Mouse (Mus musculus) midbrain, embryonic 10.5 days (tissue): ENCODE measurements around the gene Lgr6. TPM values are rescaled to one million over a fixed set of nuclear protein-coding genes. Genes with fewer than 3 reads are reported as not detected.
A peak's percentile ranks its signal among the peaks of the same experiment; 100 is the strongest.

Experiments used
- DNase-seq: peaks from one replicate; pipeline ENCODE4 v3.0.0-alpha.2; 2017; ENCODE audit warnings: low spot score
- H3K27ac ChIP-seq: fragments of 300-500 bp; sonication (generic); replicated peaks from 2 replicates; pipeline ENCODE4 v1.5.1; 2016; ENCODE audit warnings: mild to moderate bottlenecking
- H3K27me3 ChIP-seq: fragments of 300-500 bp; sonication (generic); 2 replicates; pipeline ENCODE4 v1.6.1; 2016; ENCODE audit warnings: low read depth, mild to moderate bottlenecking; ENCODE audit not compliant: poor library complexity, severe bottlenecking
- H3K36me3 ChIP-seq: fragments of 300-500 bp; sonication (generic); 2 replicates; pipeline ENCODE4 v1.6.1; 2016; ENCODE audit warnings: mild to moderate bottlenecking, moderate library complexity
- H3K4me1 ChIP-seq: fragments of 300-500 bp; sonication (generic); 2 replicates; pipeline ENCODE4 v1.6.1; 2016
- H3K4me3 ChIP-seq: fragments of 300-500 bp; sonication (generic); 2 replicates; pipeline ENCODE4 v1.5.1; 2016; ENCODE audit warnings: mild to moderate bottlenecking, moderate library complexity
- H3K9me3 ChIP-seq: fragments of 300-500 bp; sonication (generic); replicated peaks from 2 replicates; pipeline ENCODE4 v1.6.1; 2016; ENCODE audit warnings: mild to moderate bottlenecking
- WGBS: fragments of 180-500 bp; shearing (Covaris S2); methylation state at CpG from one replicate; pipeline ENCODE4 v1.1.7; 2016; 5-methylcytosine and 5-hydroxymethylcytosine counted together
- polyA plus RNA-seq: library from polyadenylated mRNA; unstranded; fragments of >200 nt; fragmentation: Nextera tagmentation; extraction: Ambion mirVana; gene quantifications from 2 replicates; pipeline ENCODE4 v1.2.1, GENCODE M21; 2016

The Lgr6 gene
- polyA plus RNA-seq, 1 experiment from 2014 or later = 0.06 TPM

DNA sequence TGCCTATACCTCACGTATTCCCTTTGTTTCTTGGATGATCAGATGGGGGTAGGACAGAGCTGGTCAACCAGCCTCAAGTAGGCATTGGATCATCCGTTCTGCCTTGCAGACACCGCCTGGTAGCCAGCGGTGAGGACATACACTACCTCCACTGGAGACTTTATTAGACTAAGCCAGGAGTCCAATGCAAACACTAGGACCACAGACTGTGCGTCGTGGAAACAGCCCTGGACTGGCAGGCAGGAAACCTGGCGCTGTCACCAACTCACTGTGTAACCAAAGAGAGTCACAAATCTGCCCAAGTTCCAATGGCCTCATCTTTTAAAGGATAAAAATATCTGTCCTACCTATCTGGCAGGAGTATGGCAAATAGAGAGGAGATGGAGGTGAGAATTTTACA, 108.6 kb downstream of the Lgr6 start:
- Histone ChIP-seq H3K4me1 (peaks cover 7% of the 10 kb centered on the region; the same call in 1 of the 2 replicates), H3K27ac (no peak overlapping the region), H3K27me3 (peaks cover 20% of the 10 kb centered on the region), H3K9me3 (no peaks in the 10 kb centered on the region), H3K36me3 (no peaks in the 10 kb centered on the region), H3K4me3 (no peak overlapping the region)
- 86% methylated on average over 7 of the region's 7 CpGs for WGBS
- DNase-seq = no peak

DNA sequence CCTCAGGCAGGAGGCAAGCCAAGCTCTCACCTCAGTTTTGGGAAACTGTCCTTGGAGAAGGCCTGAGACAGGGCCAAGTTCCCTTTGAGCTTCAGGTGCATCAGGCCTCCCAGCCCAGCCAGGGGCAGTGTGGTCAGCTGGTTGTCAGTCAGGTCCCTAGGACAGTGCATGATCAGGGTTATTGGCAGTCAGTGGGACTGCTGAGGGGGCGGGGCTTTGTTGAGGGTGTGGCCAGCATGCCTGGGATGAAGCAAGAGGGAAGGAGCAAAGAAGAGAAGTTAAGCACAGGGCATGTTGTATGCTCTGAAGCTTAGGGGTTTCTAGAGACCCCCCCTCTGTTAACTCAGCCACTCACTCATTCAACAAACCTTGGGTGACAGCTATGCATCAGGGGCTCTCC, 109.1 kb downstream of the Lgr6 start:
- no peak for DNase-seq
- Histone ChIP-seq H3K27ac (no peak overlapping the region), H3K27me3 (peaks cover 25% of the 10 kb centered on the region), H3K4me3 (no peak overlapping the region), H3K4me1 (peaks cover 7% of the 10 kb centered on the region; the same call in 1 of the 2 replicates), H3K36me3 (no peaks in the 10 kb centered on the region), H3K9me3 (no peaks in the 10 kb centered on the region)
- 31% methylated on average over 1 of the region's 1 CpGs for WGBS

GRCm38 (mm10) chr1:134995437-134995836, 109.6 kb downstream of the Lgr6 start:
- no peaks in the 10 kb centered on the region for H3K36me3 ChIP-seq
- no peak overlapping the region for H3K4me3 ChIP-seq
- WGBS = 73% methylated on average over 4 of the region's 4 CpGs
- peaks cover 30% of the 10 kb centered on the region for H3K27me3 ChIP-seq
- H3K27ac ChIP-seq = 0 out of 2 replicates have a peak overlapping the region, but pooled peaks have one; percentile 28
- H3K4me1 ChIP-seq = peaks cover 7% of the 10 kb centered on the region; the same call in 1 of the 2 replicates
- DNase-seq = no peak
- H3K9me3 ChIP-seq = no peaks in the 10 kb centered on the region

DNA sequence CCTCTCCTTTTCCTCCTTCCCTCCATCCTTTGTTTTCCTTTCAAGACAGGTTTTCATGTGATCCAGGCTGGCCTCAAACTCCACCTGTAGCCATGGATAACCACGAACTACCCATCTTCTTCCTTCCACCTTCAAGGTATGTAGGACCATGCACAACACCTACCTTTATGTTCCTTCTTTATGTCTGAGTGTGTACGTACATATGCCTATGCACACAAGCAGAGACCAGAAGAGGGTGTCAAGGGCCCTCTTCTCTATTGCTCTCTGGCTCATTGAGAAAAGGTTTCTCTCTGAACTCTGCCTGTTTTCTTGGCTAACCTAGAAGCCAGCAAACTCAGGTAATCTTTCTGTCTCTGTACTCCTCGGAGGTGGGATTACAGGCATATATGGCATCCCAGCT, 110.3 kb downstream of the Lgr6 start:
- 81% methylated on average over 3 of the region's 3 CpGs for WGBS

DNA sequence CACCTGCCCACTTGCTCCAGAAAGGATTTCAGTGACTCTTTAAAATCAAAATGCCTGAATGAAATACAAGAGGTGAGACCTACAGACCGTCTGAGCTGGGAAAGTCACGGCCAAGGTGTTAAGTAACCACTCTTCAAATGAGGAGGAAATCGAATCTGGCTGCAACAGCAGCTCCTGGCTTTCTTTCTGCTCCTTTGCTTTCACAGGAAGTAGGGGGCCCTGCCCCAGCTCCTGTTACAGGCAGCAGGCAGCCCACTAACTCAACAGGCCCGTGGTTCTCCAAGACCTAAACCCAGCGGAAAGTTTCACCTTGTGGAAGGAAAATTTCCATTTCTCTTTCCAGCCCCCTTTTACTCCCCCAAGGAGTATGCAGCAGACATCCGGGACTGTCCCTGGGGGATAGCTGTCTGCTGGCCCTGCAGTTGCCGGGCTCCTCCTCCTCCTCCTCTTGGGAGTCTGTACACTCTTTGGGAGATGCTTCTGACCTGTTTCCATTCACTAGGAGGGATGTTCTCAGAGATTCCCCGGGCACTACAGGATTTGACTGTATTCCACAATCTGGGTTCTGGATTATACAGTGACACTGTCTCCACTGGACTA, 112.9 kb downstream of the Lgr6 start:
- no peak for DNase-seq
- 51% methylated on average over 8 of the region's 8 CpGs for WGBS
- H3K27me3 ChIP-seq = peaks cover 60% of the 10 kb centered on the region

More for the DNA sequence above, 110.3 kb downstream of the Lgr6 start:
- Histone ChIP-seq H3K27me3 (peaks cover 37% of the 10 kb centered on the region), H3K9me3 (no peaks in the 10 kb centered on the region), H3K4me3 (no peak overlapping the region), H3K27ac (no peak overlapping the region), H3K36me3 (no peaks in the 10 kb centered on the region), H3K4me1 (peaks cover 7% of the 10 kb centered on the region; the same call in 1 of the 2 replicates)
- no peak for DNase-seq

DNA sequence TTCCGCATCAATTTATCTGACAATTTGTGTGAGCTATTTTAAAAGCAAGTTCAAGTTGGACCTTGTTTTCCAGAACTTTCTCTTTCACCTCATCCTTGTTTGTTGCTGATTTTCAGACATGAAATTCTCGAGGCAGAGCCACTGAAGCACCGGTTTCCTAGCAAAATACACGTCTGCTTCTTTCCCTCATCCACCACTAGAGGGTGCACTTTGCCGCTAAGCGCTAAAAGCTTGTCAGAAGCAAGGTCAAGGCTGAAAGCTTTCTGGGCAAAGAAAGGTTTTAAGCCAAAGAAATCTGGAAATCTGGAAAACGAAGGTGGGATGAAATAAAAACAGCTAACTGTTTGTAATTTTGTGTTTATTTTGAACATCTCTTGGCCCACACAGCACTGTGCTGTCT, 115.7 kb downstream of the Lgr6 start:
- peaks cover 10% of the 10 kb centered on the region for H3K4me1 ChIP-seq
- WGBS = 11% methylated on average over 7 of the region's 7 CpGs
- H3K36me3 ChIP-seq = no peaks in the 10 kb centered on the region
- H3K27me3 ChIP-seq = peaks cover 73% of the 10 kb centered on the region
- no peak overlapping the region for H3K27ac ChIP-seq
- no peaks in the 10 kb centered on the region for H3K9me3 ChIP-seq
- DNase-seq = peak; percentile 77
- H3K4me3 ChIP-seq = no peak overlapping the region

More for the DNA sequence above, 112.9 kb downstream of the Lgr6 start:
- Histone ChIP-seq H3K36me3 (no peaks in the 10 kb centered on the region), H3K9me3 (no peaks in the 10 kb centered on the region), H3K4me1 (peaks cover 16% of the 10 kb centered on the region), H3K27ac (no peak overlapping the region), H3K4me3 (no peak overlapping the region)

GRCm38 (mm10) chr1:134987962-134988341, 117.1 kb downstream of the Lgr6 start:
- peaks cover 64% of the 10 kb centered on the region for H3K27me3 ChIP-seq
- 13% methylated on average over 14 of the region's 14 CpGs for WGBS
- no peak for DNase-seq
- no peaks in the 10 kb centered on the region for H3K9me3 ChIP-seq
- peak overlapping the region; percentile 80 for H3K27ac ChIP-seq
- peaks cover 10% of the 10 kb centered on the region for H3K4me1 ChIP-seq
- no peaks in the 10 kb centered on the region for H3K36me3 ChIP-seq
- peak overlapping the region; percentile 59 for H3K4me3 ChIP-seq

DNA sequence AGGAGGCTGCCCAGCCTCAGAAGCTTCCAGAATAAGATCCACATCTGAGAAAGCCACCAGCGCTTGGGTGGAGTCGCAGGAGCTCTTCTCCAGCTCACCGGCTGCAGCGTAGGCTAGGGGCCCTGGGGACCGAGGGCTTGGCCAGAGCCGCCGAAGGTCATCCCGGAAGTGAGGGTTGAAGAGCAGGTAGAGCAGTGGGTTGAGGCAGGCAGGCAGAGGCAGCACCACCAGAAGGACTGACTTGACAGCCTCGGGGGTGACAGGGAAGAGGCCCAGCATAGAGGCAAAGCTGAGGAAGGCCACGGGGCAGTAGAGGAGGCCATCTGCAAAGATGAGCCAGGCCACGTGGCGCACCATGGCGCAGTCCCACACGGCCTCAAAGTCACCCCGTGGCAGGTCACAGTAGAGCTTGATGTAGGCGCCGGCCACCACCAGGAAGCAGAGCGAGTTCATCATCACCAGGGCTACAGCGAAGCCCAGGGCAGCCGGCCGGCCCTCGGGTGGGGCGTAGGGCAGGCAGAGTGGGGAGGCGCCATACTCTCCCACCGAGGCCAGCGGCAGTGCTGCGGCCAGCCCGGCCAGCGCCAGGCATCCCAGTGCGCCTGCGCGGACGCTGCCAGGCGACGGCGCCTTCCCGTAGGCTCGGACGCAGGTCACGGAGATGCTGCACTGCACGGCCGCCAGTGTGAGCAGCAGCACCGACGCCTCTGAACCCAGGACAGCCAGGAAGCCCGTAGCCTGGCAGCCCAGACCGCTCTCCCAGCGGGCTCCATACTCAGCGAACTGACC, 117.7 kb downstream of the Lgr6 start:
- Histone ChIP-seq H3K27ac (peak overlapping the region; percentile 80), H3K27me3 (peaks cover 63% of the 10 kb centered on the region), H3K4me3 (peak overlapping the region; percentile 59), H3K9me3 (no peaks in the 10 kb centered on the region), H3K36me3 (no peaks in the 10 kb centered on the region), H3K4me1 (peaks cover 10% of the 10 kb centered on the region)
- peak; percentile 77 for DNase-seq
- WGBS = 33% methylated on average over 48 of the region's 48 CpGs

GRCm38 (mm10) chr1:134972920-134973319, 132.2 kb downstream of the Lgr6 start:
- 89% methylated on average over 1 of the region's 1 CpGs for WGBS
- Histone ChIP-seq H3K9me3 (no peaks in the 10 kb centered on the region), H3K36me3 (peaks cover 79% of the 10 kb centered on the region), H3K4me3 (no peak overlapping the region), H3K27ac (no peak overlapping the region), H3K27me3 (no peaks in the 10 kb centered on the region), H3K4me1 (no peaks in the 10 kb centered on the region)
- no peak for DNase-seq

DNA sequence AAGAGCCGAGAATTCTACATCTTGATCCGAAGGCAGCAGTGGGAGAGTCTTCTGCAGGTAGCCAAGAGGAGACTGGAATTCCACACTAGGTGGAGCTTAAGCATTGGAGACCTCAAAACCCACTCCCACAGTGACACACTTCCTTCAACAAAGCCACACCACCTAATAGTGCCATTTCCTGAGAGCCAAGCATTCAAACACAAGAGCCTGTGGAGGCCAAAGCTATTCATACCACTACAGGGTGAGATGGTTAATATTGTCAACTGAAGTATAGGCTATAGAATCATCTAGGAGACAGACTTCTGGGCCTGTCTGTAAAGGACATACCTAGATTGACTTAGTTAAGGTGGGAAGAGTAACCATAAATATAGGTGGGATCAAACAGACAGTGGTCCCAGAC, 139.6 kb downstream of the Lgr6 start:
- Histone ChIP-seq H3K4me3 (no peak overlapping the region), H3K36me3 (peaks cover 51% of the 10 kb centered on the region), H3K9me3 (no peaks in the 10 kb centered on the region), H3K4me1 (peaks cover 24% of the 10 kb centered on the region), H3K27me3 (peaks cover 9% of the 10 kb centered on the region), H3K27ac (no peak overlapping the region)
- DNase-seq = no peak
- 85% methylated on average over 2 of the region's 2 CpGs for WGBS

- peak overlapping the region; percentile 88 for H3K27ac ChIP-seq
- H3K27me3 ChIP-seq = peaks cover 9% of the 10 kb centered on the region
- peak overlapping the region; percentile 77 for H3K4me3 ChIP-seq
- peaks cover 25% of the 10 kb centered on the region for H3K36me3 ChIP-seq
- no peak for DNase-seq
- WGBS = 8% methylated on average over 11 of the region's 11 CpGs
- H3K9me3 ChIP-seq = no peaks in the 10 kb centered on the region
- H3K4me1 ChIP-seq = peaks cover 24% of the 10 kb centered on the region
These were observed 142.3 kb downstream of the Lgr6 start for GRCm38 (mm10) chr1:134962821-134963220.

- Histone ChIP-seq H3K9me3 (no peaks in the 10 kb centered on the region), H3K4me1 (peaks cover 24% of the 10 kb centered on the region), H3K27ac (peak within 1 kb of the TSS; percentile 88), H3K27me3 (peaks cover 9% of the 10 kb centered on the region), H3K4me3 (peak within 1 kb of the TSS; percentile 77), H3K36me3 (peaks cover 19% of the 10 kb centered on the region)
- peak; percentile 95 for DNase-seq
- 3% methylated on average over 50 of the region's 50 CpGs for WGBS
These were observed 142.8 kb downstream of the Lgr6 start, which contains the start of gene Ube2t for GRCm38 (mm10) chr1:134962053-134962803. Gene Ube2t (plus strand): TSS chr1:134962565.
